Mouse (Mus musculus) heart, adult 2 months (tissue): ENCODE results near the gene Fam78a. TPM values are rescaled to one million over a fixed set of nuclear protein-coding genes. Genes with fewer than 3 reads are reported as not detected.

Experiments
- DNase-seq, 2 experiments: peaks; one replicate each; pipeline ENCODE4 v3.0.0; 2021
- H3K27ac ChIP-seq: fragments of 200-600 bp; 2 replicates; pipeline ENCODE4 v1.8.1; 2022
- H3K27me3 ChIP-seq: fragments of 200-500 bp; 2 replicates; pipeline ENCODE4 v1.6.1; 2012; ENCODE audit warnings: mild to moderate bottlenecking, low read length, inconsistent platforms, mixed read lengths; ENCODE audit not compliant: control insufficient read depth, insufficient read depth
- H3K36me3 ChIP-seq: fragments of 200-500 bp; 2 replicates; pipeline ENCODE4 v1.6.1; 2012; ENCODE audit warnings: low read length, inconsistent platforms; ENCODE audit not compliant: control insufficient read depth, insufficient read depth
- H3K4me1 ChIP-seq: fragments of 200-500 bp; 2 replicates; pipeline ENCODE4 v1.6.1; 2011; ENCODE audit warnings: low read length; ENCODE audit not compliant: control insufficient read depth, insufficient read depth
- H3K4me3 ChIP-seq: fragments of 200-600 bp; 2 replicates; pipeline ENCODE4 v1.8.1; 2022
- H3K79me2 ChIP-seq: fragments of 200-500 bp; replicated peaks from 2 replicates; pipeline ENCODE4 v1.6.1; 2012; ENCODE audit warnings: mild to moderate bottlenecking, inconsistent platforms, low read length, moderate library complexity, mixed read lengths; ENCODE audit not compliant: control insufficient read depth, insufficient read depth
- H3K9ac ChIP-seq: fragments of 200-500 bp; 2 replicates; pipeline ENCODE4 v1.6.1; 2012; ENCODE audit warnings: low read depth, mild to moderate bottlenecking, control low read depth, inconsistent platforms, low read length, mixed read lengths
- CTCF ChIP-seq: fragments of 200-600 bp; IDR thresholded peaks from 2 replicates; pipeline ENCODE4 v1.8.1; 2022; ENCODE audit warnings: antibody characterized with exemption, mild to moderate bottlenecking, moderate library complexity
- EP300 ChIP-seq: fragments of 200-500 bp; IDR thresholded peaks from 2 replicates; pipeline ENCODE4 v1.6.1; 2011; ENCODE audit warnings: low read depth, low read length, control low read depth; ENCODE audit not compliant: insufficient read depth
- POLR2A ChIP-seq: fragments of 200-500 bp; IDR thresholded peaks from 2 replicates; pipeline ENCODE4 v1.6.1; 2011; ENCODE audit warnings: mild to moderate bottlenecking, low read depth, low read length, control low read depth; ENCODE audit not compliant: insufficient read depth
- WGBS: fragments of 180-500 bp; shearing (Covaris S2); methylation state at CpG from one replicate; pipeline ENCODE4 v1.1.7; 2018; 5-methylcytosine and 5-hydroxymethylcytosine counted together
- intact Hi-C: fragments of 180-260 bp; cut with DNase I; formaldehyde crosslinking; loops from one replicate; pipeline ENCODE4 v1.15.1; 2025
- polyA plus RNA-seq: library from polyadenylated mRNA; depleted of rRNA; stranded (reverse); fragments of >200 nt; gene quantifications from 2 replicates; pipeline ENCODE4 v1.2.3, GENCODE M21; 2012
- total RNA-seq, 2 experiments: library from RNA; stranded (reverse); gene quantifications; 2 replicates each; pipeline ENCODE4 v1.2.3; 2021

Fam78a gene
- total and polyA plus RNA-seq, 3 experiments = 15.9 to 19.1 (median 18.7) TPM

GRCm38 (mm10) chr2:32085231-32085630 is 574 bp upstream of the Fam78a start:
- intact Hi-C loops = no loop called here
- Histone ChIP-seq H3K36me3 (no peaks in the 10 kb centered on the region), H3K9ac (no peak overlapping the region), H3K4me1 (peaks cover 6% of the 10 kb centered on the region), H3K4me3 (no peak overlapping the region), H3K27me3 (no peaks in the 10 kb centered on the region), H3K79me2 (no peaks in the 10 kb centered on the region), H3K27ac (no peak overlapping the region)
- TF ChIP-seq CTCF (no peak), EP300 (no peak), POLR2A (no peak)
- DNase-seq = no peak
- WGBS = 77% methylated on average over 2 of the region's 2 CpGs

GRCm38 (mm10) chr2:32084872-32085199 is 179 bp upstream of the Fam78a start:
- Histone ChIP-seq H3K27ac (no peak overlapping the region), H3K4me3 (peak overlapping the region; percentile 84; the same call in 1 of the 2 replicates), H3K27me3 (no peaks in the 10 kb centered on the region), H3K36me3 (no peaks in the 10 kb centered on the region), H3K79me2 (no peaks in the 10 kb centered on the region), H3K4me1 (peaks cover 8% of the 10 kb centered on the region), H3K9ac (no peak overlapping the region)
- 30% methylated on average over 2 of the region's 2 CpGs for WGBS
- TF ChIP-seq POLR2A = no peak
- 0 out of 2 replicates have a peak, but pooled peaks have one; percentile 1 for TF ChIP-seq EP300
- intact Hi-C loops = loop anchor here (5.0 kb wide), 1 partner anchor 48 kb away; no protein-coding TSS in a partner anchor
- DNase-seq = no peak

GRCm38 (mm10) chr2:32083159-32084011 is 1.3 kb downstream of the Fam78a start:
- peak overlapping the region; percentile 84 for H3K4me3 ChIP-seq
- intact Hi-C loops = loop anchor here (2.0 to 5.0 kb wide), 2 partner anchors 46 to 47 kb away; no protein-coding TSS in a partner anchor
- WGBS = under 1% methylated on average over 90 of the region's 91 CpGs
- TF ChIP-seq CTCF (peak; percentile 58), POLR2A (peak; percentile 51), EP300 (0 out of 2 replicates have a peak, but pooled peaks have one; percentile 21)
- H3K9ac ChIP-seq = peak overlapping the region; percentile 82
- H3K4me1 ChIP-seq = peaks cover 13% of the 10 kb centered on the region
- H3K27me3 ChIP-seq = no peaks in the 10 kb centered on the region
- no peaks in the 10 kb centered on the region for H3K79me2 ChIP-seq
- peak; percentile 76 to 81 for DNase-seq
- no peaks in the 10 kb centered on the region for H3K36me3 ChIP-seq
- H3K27ac ChIP-seq = peak overlapping the region; percentile 77

- intact Hi-C loops = loop anchor here (2.0 to 5.0 kb wide), 2 partner anchors 45 to 49 kb away; no protein-coding TSS in a partner anchor
- no peak for DNase-seq
- peak overlapping the region; percentile 77 for H3K27ac ChIP-seq
These were observed 2.4 kb downstream of the Fam78a start for GRCm38 (mm10) chr2:32082229-32082628.

GRCm38 (mm10) chr2:32081296-32081929 is 3.2 kb downstream of the Fam78a start:
- WGBS = 37% methylated on average over 14 of the region's 14 CpGs
- Histone ChIP-seq H3K27ac (peak overlapping the region; percentile 77), H3K79me2 (0 out of 2 replicates have a peak, but pooled peaks cover 2% of the 10 kb centered on the region), H3K9ac (peak overlapping the region; percentile 67), H3K36me3 (no peaks in the 10 kb centered on the region), H3K27me3 (no peaks in the 10 kb centered on the region), H3K4me3 (peak overlapping the region; percentile 84), H3K4me1 (peaks cover 14% of the 10 kb centered on the region)
- intact Hi-C loops = loop anchor here (5.0 kb wide), 1 partner anchor 44 kb away; no protein-coding TSS in a partner anchor
- peak in 1 of 2 experiments; percentile 41 for DNase-seq
- TF ChIP-seq EP300 (no peak), CTCF (peak; percentile 39), POLR2A (0 out of 2 replicates have a peak, but pooled peaks have one; percentile 16)

More at GRCm38 (mm10) chr2:32082229-32082628, 2.4 kb downstream of the Fam78a start:
- 11% methylated on average over 2 of the region's 2 CpGs for WGBS
- H3K4me3 ChIP-seq = peak overlapping the region; percentile 84
- TF ChIP-seq EP300 (no peak), CTCF (no peak), POLR2A (no peak)
- H3K27me3 ChIP-seq = no peaks in the 10 kb centered on the region
- no peaks in the 10 kb centered on the region for H3K79me2 ChIP-seq
- H3K9ac ChIP-seq = peak overlapping the region; percentile 67
- peaks cover 14% of the 10 kb centered on the region for H3K4me1 ChIP-seq
- H3K36me3 ChIP-seq = no peaks in the 10 kb centered on the region
